Comparison of ENCODE assay signal across 8 mouse cellular contexts in the genomic region with DNA sequence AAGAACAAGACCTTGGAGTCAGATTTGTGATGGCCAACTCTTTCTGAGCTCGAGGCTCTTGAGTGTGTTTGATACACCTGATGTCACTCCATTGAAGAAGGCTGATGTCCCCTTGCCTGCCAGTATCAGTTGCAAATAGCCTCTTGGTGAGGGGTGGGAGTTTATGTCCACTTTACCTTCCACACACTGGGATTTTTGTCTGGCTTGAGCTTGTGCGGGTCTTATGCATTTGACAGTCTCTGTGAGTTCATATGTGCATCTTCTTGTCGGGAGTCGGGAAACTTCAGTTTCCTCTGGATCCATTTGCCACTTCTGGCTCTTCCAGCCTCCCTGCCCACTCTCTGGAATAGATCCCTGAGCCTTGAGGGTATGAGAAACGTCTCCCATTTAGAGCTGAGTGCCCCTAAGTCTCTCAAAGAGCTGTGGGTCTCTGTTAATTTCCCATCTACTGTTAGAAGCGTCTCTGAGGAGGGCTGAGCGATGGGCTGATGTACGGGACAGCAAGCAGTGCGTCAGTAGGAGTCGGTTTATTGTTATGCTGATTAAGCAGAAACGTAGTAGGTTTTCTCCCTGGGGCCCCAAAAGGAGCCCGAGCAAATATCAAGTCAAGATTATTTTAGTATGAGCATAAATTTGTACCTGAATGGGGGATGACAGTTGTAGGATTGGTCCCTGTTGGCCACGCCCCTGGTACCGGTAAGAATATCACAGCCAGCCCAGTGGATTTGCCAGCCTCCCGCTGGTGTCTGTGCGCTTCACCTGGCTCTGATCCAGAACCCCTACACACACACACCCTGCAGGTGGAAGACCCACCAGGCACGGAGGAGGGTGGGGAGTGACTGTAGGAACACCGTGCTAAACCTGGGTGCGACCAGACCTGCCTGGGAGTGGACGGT. TPM values are rescaled to one million over a fixed set of nuclear protein-coding genes. Genes with fewer than 3 reads are reported as not detected.
A peak's percentile ranks its signal among the peaks of the same experiment; 100 is the strongest.
DNase-seq lines count a peak whose midpoint lies in the region; ATAC-seq and TF ChIP-seq lines count a peak whose summit lies in the region.

No protein-coding gene starts in this region.

- H3K9me3 ChIP-seq in heart, embryonic 10.5 days = no peaks in the 10 kb centered on the region
- no peaks in the 10 kb centered on the region for H3K9me3 ChIP-seq in ES-E14 (ENCODE audit: control insufficient read depth, insufficient read depth, low read depth, low read length)
- no peaks in the 10 kb centered on the region for H3K9me3 ChIP-seq in heart, embryonic 16.5 days (replicated peaks; ENCODE audit: control insufficient read depth, low read length)

- H3K9ac ChIP-seq in ES-E14 (ENCODE audit: insufficient read depth, low read depth, low read length, poor library complexity, severe bottlenecking) = peak overlapping the region; percentile 32; the same call in 1 of the 2 replicates
- H3K9ac ChIP-seq in heart, embryonic 16.5 days (ENCODE audit: low read length) = peak overlapping the region; percentile 55

- peak overlapping the region; percentile 56; the same call in 1 of the 2 replicates for H3K27ac ChIP-seq in heart, embryonic 10.5 days
- no peak overlapping the region for H3K27ac ChIP-seq in ES-E14 (ENCODE audit: insufficient read depth, low read depth, low read length, poor library complexity, severe bottlenecking)
- H3K27ac ChIP-seq in heart, embryonic 16.5 days (ENCODE audit: low read length) = no peak overlapping the region

- H3K4me1 ChIP-seq in heart, embryonic 10.5 days = peaks cover 36% of the 10 kb centered on the region
- peaks cover 12 to 21% of the 10 kb centered on the region in 2 experiments for H3K4me1 ChIP-seq in ES-E14 (ENCODE audit: control insufficient read depth in 2 of 2, insufficient read depth in 2 of 2, low read length in 2 of 2, poor library complexity in 1 of 2)
- peaks cover 25% of the 10 kb centered on the region for H3K4me1 ChIP-seq in heart, embryonic 16.5 days (ENCODE audit: control insufficient read depth, insufficient read depth, low read length)

- in situ Hi-C loops in ES-E14 (cut with MboI; ENCODE audit: low sequenced_read_pairs in 2 of 2, unreplicated experiment in 2 of 2) = no loop called here

- peak overlapping the region; percentile 56 for H3K4me3 ChIP-seq in heart, embryonic 10.5 days
- H3K4me3 ChIP-seq in ES-E14 (ENCODE audit: insufficient read depth in 1 of 2, low read depth in 1 of 2, low read length in 2 of 2, poor library complexity in 1 of 2, severe bottlenecking in 1 of 2) = peak overlapping the region; percentile 61 to 71
- peak overlapping the region; percentile 41 for H3K4me3 ChIP-seq in heart, embryonic 16.5 days (ENCODE audit: low read length)

- no peak for ATAC-seq in heart, embryonic 16.5 days (replicated peaks; ENCODE audit: extremely low read depth, insufficient read depth, low FRiP score)
- ATAC-seq in megakaryocyte-erythroid progenitor cell, adult 5-6 weeks (replicated peaks; ENCODE audit: low FRiP score, low TSS enrichment, poor library complexity, severe bottlenecking) = peak; percentile 39
- ATAC-seq in monocyte, adult 5-6 weeks (replicated peaks; ENCODE audit: insufficient number of reproducible peaks, low FRiP score, low TSS enrichment, poor library complexity, severe bottlenecking) = no peak

- no peak for DNase-seq in heart, embryonic 10.5 days (ENCODE audit: low spot score)
- no peak for DNase-seq in heart, postnatal 14 days
- no peak for DNase-seq in ES-E14 (ENCODE audit: low read depth, low spot score)
- no peak for DNase-seq in left cerebral cortex, postnatal 10 days (ENCODE audit: extremely low spot score in 1 of 2, low spot score in 2 of 2)
- no peak for DNase-seq in cerebellum, adult 9-11 months

- H3K36me3 ChIP-seq in heart, embryonic 10.5 days = no peaks in the 10 kb centered on the region
- H3K36me3 ChIP-seq in ES-E14 (ENCODE audit: control insufficient read depth, insufficient read depth, low read length, poor library complexity, severe bottlenecking) = no peaks in the 10 kb centered on the region
- no peaks in the 10 kb centered on the region for H3K36me3 ChIP-seq in heart, embryonic 16.5 days (ENCODE audit: control insufficient read depth, insufficient read depth)

- 5% methylated on average over 20 of the region's 20 CpGs for WGBS in heart, embryonic 10.5 days
- 7% methylated on average over 20 of the region's 20 CpGs for WGBS in heart, embryonic 16.5 days

- intact Hi-C loops in heart, postnatal 14 days (cut with DNase I) = no loop called here
- intact Hi-C loops in left cerebral cortex, postnatal 10 days (cut with DNase I) = no loop called here

- H3K4me2 ChIP-seq in heart, embryonic 16.5 days (ENCODE audit: low read depth, low read length) = peak overlapping the region; percentile 83

- H3K27me3 ChIP-seq in heart, embryonic 10.5 days (ENCODE audit: insufficient read depth, poor library complexity, severe bottlenecking) = peaks cover 93% of the 10 kb centered on the region
- peaks cover 55% of the 10 kb centered on the region for H3K27me3 ChIP-seq in heart, embryonic 16.5 days (ENCODE audit: control insufficient read depth, insufficient read depth, low read length)

TF ChIP-seq in ES-E14, 5 proteins besides CTCF, POLR2A, EP300 and RAD21:
- TF ChIP-seq MAFK (IDR thresholded peaks at IDR 0.05; ENCODE audit: insufficient read depth, low read depth, low read length) = 0 out of 2 replicates have a peak, but pooled peaks have one; percentile 38
- no peak for TF ChIP-seq HCFC1 (IDR thresholded peaks at IDR 0.05; ENCODE audit: borderline replicate concordance, insufficient read depth, low read length)

RNA-seq across cellular contexts. Expression of a gene that starts 0.6 kb away (rescaled TPM):
- polyA plus RNA-seq in heart, embryonic 10.5 days (2016; fragmentation: Nextera tagmentation; extraction: Ambion mirVana) = 1.2 and 3.7 TPM in 2 replicates
- 10 to 100 TPM; 20.7 TPM for total RNA-seq in heart, postnatal 14 days (2021)
- total RNA-seq in ES-E14 (2012; rRNA removed) = 1.7 and 2.3 TPM in 2 replicates
- polyA plus RNA-seq in heart, embryonic 16.5 days (2015; fragmentation: Nextera tagmentation; extraction: Ambion mirVana) = 2.3 and 4.0 TPM in 2 replicates
- not detected in 2 replicates for total RNA-seq in megakaryocyte-erythroid progenitor cell, adult 5-6 weeks (2014; fragmentation: Nextera tagmentation)
- total RNA-seq in megakaryocyte-erythroid progenitor cell, adult 5-6 weeks (2017) = not detected in 2 replicates
- total RNA-seq in monocyte, adult 5-6 weeks (2017) = not detected in 3 replicates
- total RNA-seq in left cerebral cortex, postnatal 10 days (2021) = 1 to 10 TPM; 4.2 to 5.9 TPM

RNA-seq across cellular contexts. Expression of a gene that starts 25.0 kb away (rescaled TPM):
- polyA plus RNA-seq in heart, embryonic 10.5 days (2016; fragmentation: Nextera tagmentation; extraction: Ambion mirVana) = 2.6 and 4.0 TPM in 2 replicates
- under 1 TPM; 0.68 to 0.86 TPM for total RNA-seq in heart, postnatal 14 days (2021)
- total RNA-seq in ES-E14 (2012; rRNA removed) = 2.9 and 4.7 TPM in 2 replicates
- 2.4 and 3.6 TPM in 2 replicates for polyA plus RNA-seq in heart, embryonic 16.5 days (2015; fragmentation: Nextera tagmentation; extraction: Ambion mirVana)
- 0.81 and 10.9 TPM in 2 replicates for total RNA-seq in megakaryocyte-erythroid progenitor cell, adult 5-6 weeks (2014; fragmentation: Nextera tagmentation)
- 3.2 TPM in 1 of 2 replicates, not detected in the other for total RNA-seq in megakaryocyte-erythroid progenitor cell, adult 5-6 weeks (2017)
- total RNA-seq in monocyte, adult 5-6 weeks (2017) = 0.38 to 2.7 TPM in 2 of 3 replicates, not detected in the other
- 1 to 10 TPM; 3.5 to 5.0 TPM for total RNA-seq in left cerebral cortex, postnatal 10 days (2021)
